Mouse (Mus musculus) brain, embryonic 14.5 days (tissue): ENCODE data around the gene Hspb9.

ENCODE experiments used
- CTCF ChIP-seq: fragments of 200-500 bp; IDR thresholded peaks from 2 replicates; pipeline ENCODE4 v1.5.1; 2012; ENCODE audit warnings: inconsistent platforms, mild to moderate bottlenecking, moderate library complexity, borderline replicate concordance; ENCODE audit not compliant: insufficient read depth, insufficient read length; ENCODE audit errors: extremely low read depth
- POLR2A ChIP-seq: fragments of 200-500 bp; IDR thresholded peaks from 2 replicates; pipeline ENCODE4 v1.6.1; 2012; ENCODE audit warnings: mild to moderate bottlenecking, inconsistent platforms, borderline replicate concordance; ENCODE audit not compliant: poor library complexity, insufficient read depth, insufficient read length, severe bottlenecking; ENCODE audit errors: extremely low read depth

DNA sequence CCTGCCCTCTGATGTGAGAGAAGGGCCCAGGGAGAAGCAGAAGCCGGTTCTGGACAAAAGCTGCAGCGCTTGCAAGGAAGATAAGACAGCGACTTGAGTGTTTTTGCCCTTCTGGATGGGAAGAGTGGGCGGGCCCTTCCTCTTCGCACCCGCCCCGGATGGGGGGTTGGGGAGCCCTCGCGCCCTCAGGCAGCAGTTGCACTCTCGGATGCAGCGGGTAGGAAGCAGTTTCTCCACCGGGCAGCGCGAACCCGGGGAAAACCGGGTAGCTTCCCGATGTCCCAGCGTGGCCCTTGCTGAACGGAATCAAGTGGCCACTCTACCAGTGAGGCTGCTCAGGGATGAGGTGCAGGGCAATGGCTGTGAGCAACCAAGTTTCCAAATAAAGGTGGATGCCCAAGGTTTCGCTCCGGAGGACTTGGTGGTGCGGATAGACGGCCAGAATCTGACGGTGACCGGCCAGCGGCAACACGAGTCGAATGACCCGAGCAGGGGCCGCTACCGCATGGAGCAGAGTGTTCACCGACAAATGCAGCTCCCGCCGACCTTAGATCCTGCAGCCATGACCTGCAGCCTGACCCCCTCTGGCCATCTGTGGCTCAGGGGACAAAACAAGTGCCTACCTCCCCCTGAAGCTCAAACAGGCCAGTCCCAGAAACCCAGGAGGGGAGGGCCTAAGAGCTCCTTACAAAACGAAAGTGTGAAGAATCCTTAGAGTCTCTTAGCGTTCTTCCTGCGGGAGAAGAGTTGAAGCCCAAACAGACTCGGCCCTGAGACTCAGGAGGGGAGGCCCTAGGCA is at the start of gene Hspb9:
- TF ChIP-seq CTCF (no peak), POLR2A (no peak)
